Mouse (Mus musculus) common myeloid progenitor, adult 5-6 weeks (primary cell): Measurements from ENCODE around the gene Igf1r. TPM values are rescaled to one million over a fixed set of nuclear protein-coding genes. Genes with fewer than 3 reads are reported as not detected.

ENCODE experiments used
- ATAC-seq: replicated peaks from 2 replicates; pipeline ENCODE4 v1.8.0; 2016; ENCODE audit warnings: low read depth, mild to moderate bottlenecking, moderate TSS enrichment, inconsistent platforms; ENCODE audit not compliant: poor library complexity, severe bottlenecking
- total RNA-seq: library from RNA; stranded (forward); fragments of 200-1000, 187-1606 nt; gene quantifications from 2 replicates; pipeline ENCODE4 v1.2.3, GENCODE M21; 2017

Igf1r gene
- total RNA-seq, 1 experiment from 2014 or later, result 31.7 TPM

GRCm38 (mm10) chr7:68038846-68039245, 86.2 kb downstream of the Igf1r start:
- ATAC-seq, result no peak

- ATAC-seq, result no peak
Observed at GRCm38 (mm10) chr7:68039550-68039949, 86.9 kb downstream of the Igf1r start.

GRCm38 (mm10) chr7:68044621-68045020, 92.0 kb downstream of the Igf1r start:
- ATAC-seq, result no peak

- ATAC-seq, result no peak
Observed at GRCm38 (mm10) chr7:68047152-68047551, 94.5 kb downstream of the Igf1r start.

- no peak for ATAC-seq
Observed at GRCm38 (mm10) chr7:68048532-68048931, 95.9 kb downstream of the Igf1r start.

GRCm38 (mm10) chr7:68049048-68049447, 96.4 kb downstream of the Igf1r start:
- no peak for ATAC-seq

- ATAC-seq, result no peak
Observed at GRCm38 (mm10) chr7:68053002-68053624, 100.5 kb downstream of the Igf1r start.

GRCm38 (mm10) chr7:68054498-68054897, 101.9 kb downstream of the Igf1r start:
- no peak for ATAC-seq

- peak; percentile 50; the same call in 1 of the 2 replicates for ATAC-seq
Observed at GRCm38 (mm10) chr7:68054956-68055355, 102.3 kb downstream of the Igf1r start.

GRCm38 (mm10) chr7:68057010-68057409, 104.4 kb downstream of the Igf1r start:
- ATAC-seq, result no peak

- ATAC-seq, result no peak
Observed at GRCm38 (mm10) chr7:68059690-68060089, 107.1 kb downstream of the Igf1r start.

GRCm38 (mm10) chr7:68061434-68061833, 108.8 kb downstream of the Igf1r start:
- ATAC-seq, result no peak

GRCm38 (mm10) chr7:68062170-68062848, 109.7 kb downstream of the Igf1r start:
- no peak for ATAC-seq

- peak; percentile 88 for ATAC-seq
Observed at GRCm38 (mm10) chr7:68062849-68063208, 110.2 kb downstream of the Igf1r start.

- ATAC-seq, result no peak
Observed at GRCm38 (mm10) chr7:68063711-68064110, 111.1 kb downstream of the Igf1r start.

- ATAC-seq, result no peak
Observed at GRCm38 (mm10) chr7:68064120-68064519, 111.5 kb downstream of the Igf1r start.

- ATAC-seq, result no peak
Observed at GRCm38 (mm10) chr7:68064647-68065362, 112.2 kb downstream of the Igf1r start.

GRCm38 (mm10) chr7:68065904-68066303, 113.3 kb downstream of the Igf1r start:
- ATAC-seq, result no peak

GRCm38 (mm10) chr7:68067321-68067720, 114.7 kb downstream of the Igf1r start:
- no peak for ATAC-seq

GRCm38 (mm10) chr7:68069324-68069723, 116.7 kb downstream of the Igf1r start:
- ATAC-seq, result no peak

- no peak for ATAC-seq
Observed at GRCm38 (mm10) chr7:68070030-68070429, 117.4 kb downstream of the Igf1r start.
